8 mouse cellular contexts compared by ENCODE assay signal in the genomic region with DNA sequence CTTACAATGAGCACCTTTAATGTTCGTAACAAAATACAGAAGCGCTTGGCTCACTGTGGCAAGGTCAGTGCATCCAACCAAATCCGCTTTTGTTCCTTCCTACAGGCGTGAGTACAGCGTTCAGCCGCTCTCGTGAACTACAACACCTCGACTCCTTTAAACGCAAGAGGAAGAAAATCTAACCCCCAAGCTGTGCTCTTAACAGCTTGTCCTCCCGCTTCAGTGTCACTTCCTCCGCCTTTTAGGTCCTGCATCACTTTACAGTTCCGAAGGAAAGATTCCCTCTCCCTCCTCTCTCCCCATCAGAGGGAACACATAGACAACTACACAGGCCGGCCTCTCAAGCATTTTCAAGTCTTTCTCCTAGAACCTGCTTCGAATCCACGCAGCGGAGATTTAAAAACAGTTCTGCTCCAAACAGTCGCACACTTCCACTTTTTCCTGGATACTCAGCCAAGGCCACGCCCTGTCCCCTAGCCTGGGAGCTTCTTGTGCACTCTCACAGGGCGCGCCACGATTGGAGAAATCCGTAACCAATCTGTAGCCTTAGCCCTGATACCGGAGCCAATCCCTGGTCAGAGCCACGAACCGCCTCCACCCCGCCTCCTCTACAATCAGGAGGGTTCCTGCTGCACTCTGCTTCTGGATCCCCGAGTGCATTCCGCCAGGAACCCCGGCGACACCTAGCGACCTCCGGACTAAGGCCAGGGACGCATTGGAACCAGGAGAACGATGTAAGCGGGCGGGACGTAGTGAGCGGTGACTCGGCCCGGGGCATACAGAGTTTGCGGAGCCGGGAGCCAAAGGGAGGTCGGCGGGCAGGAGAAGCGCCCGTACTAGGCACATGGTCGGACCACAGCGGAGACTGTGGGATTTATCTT. TPM values are rescaled to one million over a fixed set of nuclear protein-coding genes. Genes with fewer than 3 reads are reported as not detected.
DNase-seq lines count a peak whose midpoint lies in the region; ATAC-seq and TF ChIP-seq lines count a peak whose summit lies in the region.

A gene (plus strand): TSS at position 610 of the 881 bp plus-strand sequence.

- no peaks in the 10 kb centered on the region for H3K9me3 ChIP-seq in forebrain, embryonic 10.5 days
- no peaks in the 10 kb centered on the region for H3K9me3 ChIP-seq in heart, embryonic 15.5 days (replicated peaks)
- H3K9me3 ChIP-seq in liver, embryonic 14.5 days (ENCODE audit: control insufficient read depth, low read length) = no peaks in the 10 kb centered on the region
- no peaks in the 10 kb centered on the region for H3K9me3 ChIP-seq in neural tube, embryonic 11.5 days (ENCODE audit: control insufficient read depth, low read length)
- H3K9me3 ChIP-seq in stomach, postnatal 0 days (ENCODE audit: control insufficient read depth, low read length) = no peaks in the 10 kb centered on the region

- no peaks in the 10 kb centered on the region for H3K36me3 ChIP-seq in forebrain, embryonic 10.5 days (replicated peaks)
- H3K36me3 ChIP-seq in heart, embryonic 15.5 days = no peaks in the 10 kb centered on the region
- H3K36me3 ChIP-seq in liver, embryonic 14.5 days (replicated peaks; ENCODE audit: control insufficient read depth, insufficient read depth, low read depth) = no peaks in the 10 kb centered on the region
- H3K36me3 ChIP-seq in neural tube, embryonic 11.5 days (ENCODE audit: control insufficient read depth, insufficient read depth, low read length) = no peaks in the 10 kb centered on the region
- H3K36me3 ChIP-seq in stomach, postnatal 0 days (ENCODE audit: control insufficient read depth, insufficient read depth, low read length) = no peaks in the 10 kb centered on the region

- H3K4me2 ChIP-seq in heart, embryonic 15.5 days = peak within 1 kb of the TSS; percentile 66
- peak within 1 kb of the TSS; percentile 73 for H3K4me2 ChIP-seq in liver, embryonic 14.5 days (ENCODE audit: low read depth)
- peak within 1 kb of the TSS; percentile 77 for H3K4me2 ChIP-seq in neural tube, embryonic 11.5 days (ENCODE audit: low read depth)
- H3K4me2 ChIP-seq in stomach, postnatal 0 days (replicated peaks; ENCODE audit: low read depth) = peak within 1 kb of the TSS; percentile 81

- under 1% methylated on average over 48 of the region's 48 CpGs for WGBS in forebrain, embryonic 10.5 days
- WGBS in heart, embryonic 15.5 days = under 1% methylated on average over 48 of the region's 48 CpGs
- under 1% methylated on average over 48 of the region's 48 CpGs for WGBS in liver, embryonic 14.5 days (ENCODE audit: insufficient replicate concordance)
- under 1% methylated on average over 48 of the region's 48 CpGs for WGBS in neural tube, embryonic 11.5 days
- WGBS in stomach, postnatal 0 days = under 1% methylated on average over 48 of the region's 48 CpGs

- TF ChIP-seq EP300 in liver, embryonic 14.5 days (IDR thresholded peaks at IDR 0.05; ENCODE audit: low read depth) = no peak
- TF ChIP-seq EP300 in stomach, postnatal 0 days (optimal IDR thresholded peaks at IDR 0.05) = no peak

- peak; percentile 98 for ATAC-seq in heart, embryonic 15.5 days (replicated peaks; ENCODE audit: insufficient number of reproducible peaks, insufficient read depth, low FRiP score, low read depth)
- ATAC-seq in liver, embryonic 14.5 days (ENCODE audit: insufficient read depth) = peak; percentile 97
- ATAC-seq in neural tube, embryonic 11.5 days (ENCODE audit: insufficient read depth, low FRiP score, low TSS enrichment) = peak; percentile 100
- ATAC-seq in stomach, postnatal 0 days (ENCODE audit: low FRiP score, low TSS enrichment) = peak; percentile 100

- DNase-seq in CD4-positive helper T cell, adult 2 months (ENCODE audit: low read depth, low spot score) = peak; percentile 86
- DNase-seq in c-Kit-positive CD71-negative TER-119-negative erythroid progenitor cells, embryonic 14.5 days (ENCODE audit: low read depth) = peak; percentile 83
- peak; percentile 92 for DNase-seq in forebrain, embryonic 10.5 days (ENCODE audit: extremely low spot score, low spot score)
- peak; percentile 98 to 100 for DNase-seq in kidney, postnatal 25 days
- DNase-seq in liver, embryonic 14.5 days (ENCODE audit: low read depth in 3 of 3, low spot score in 3 of 3) = peak; percentile 73 to 77 (median 74)
- peak; percentile 91 for DNase-seq in neural tube, embryonic 11.5 days (ENCODE audit: low spot score)
- DNase-seq in stomach, postnatal 0 days (ENCODE audit: low spot score) = peak; percentile 94

- peak; percentile 43 for TF ChIP-seq CTCF in liver, embryonic 14.5 days (IDR thresholded peaks at IDR 0.05; ENCODE audit: low read depth)
- peak; percentile 65 for TF ChIP-seq CTCF in stomach, postnatal 0 days (IDR thresholded peaks at IDR 0.05; ENCODE audit: low read depth)

- peak within 1 kb of the TSS; percentile 65 for H3K4me3 ChIP-seq in forebrain, embryonic 10.5 days
- H3K4me3 ChIP-seq in heart, embryonic 15.5 days = peak within 1 kb of the TSS; percentile 66
- H3K4me3 ChIP-seq in liver, embryonic 14.5 days (ENCODE audit: insufficient read depth in 1 of 2, low read depth in 2 of 2, low read length in 2 of 2) = peak within 1 kb of the TSS; percentile 55 to 69
- H3K4me3 ChIP-seq in neural tube, embryonic 11.5 days (ENCODE audit: low read depth, low read length) = peak within 1 kb of the TSS; percentile 53
- peak within 1 kb of the TSS; percentile 60 for H3K4me3 ChIP-seq in stomach, postnatal 0 days (ENCODE audit: low read depth, low read length)

- peaks cover 28% of the 10 kb centered on the region for H3K27me3 ChIP-seq in forebrain, embryonic 10.5 days (ENCODE audit: poor library complexity, severe bottlenecking)
- H3K27me3 ChIP-seq in heart, embryonic 15.5 days = no peaks in the 10 kb centered on the region
- H3K27me3 ChIP-seq in liver, embryonic 14.5 days (ENCODE audit: control insufficient read depth, insufficient read depth, low read length) = no peaks in the 10 kb centered on the region
- H3K27me3 ChIP-seq in neural tube, embryonic 11.5 days (ENCODE audit: control insufficient read depth, insufficient read depth, low read length) = no peaks in the 10 kb centered on the region
- H3K27me3 ChIP-seq in stomach, postnatal 0 days (ENCODE audit: control insufficient read depth, insufficient read depth, low read length) = no peaks in the 10 kb centered on the region

- peak within 1 kb of the TSS; percentile 57 for H3K9ac ChIP-seq in heart, embryonic 15.5 days
- peak within 1 kb of the TSS; percentile 51 for H3K9ac ChIP-seq in liver, embryonic 14.5 days (replicated peaks)
- H3K9ac ChIP-seq in neural tube, embryonic 11.5 days (ENCODE audit: low read length) = peak within 1 kb of the TSS; percentile 67
- H3K9ac ChIP-seq in stomach, postnatal 0 days (ENCODE audit: low read length) = peak within 1 kb of the TSS; percentile 65

- H3K4me1 ChIP-seq in forebrain, embryonic 10.5 days = peaks cover 20% of the 10 kb centered on the region
- peaks cover 11% of the 10 kb centered on the region for H3K4me1 ChIP-seq in heart, embryonic 15.5 days (replicated peaks)
- H3K4me1 ChIP-seq in liver, embryonic 14.5 days (replicated peaks; ENCODE audit: control insufficient read depth in 2 of 2, insufficient read depth in 2 of 2, low read length in 1 of 2) = peaks cover 6 to 12% of the 10 kb centered on the region in 2 experiments; a peak in 3 of 4 replicates
- H3K4me1 ChIP-seq in neural tube, embryonic 11.5 days (ENCODE audit: control insufficient read depth, insufficient read depth, low read length) = no peaks in the 10 kb centered on the region
- H3K4me1 ChIP-seq in stomach, postnatal 0 days (replicated peaks; ENCODE audit: control insufficient read depth, insufficient read depth) = no peaks in the 10 kb centered on the region; the same call in 1 of the 2 replicates

- H3K27ac ChIP-seq in forebrain, embryonic 10.5 days = peak within 1 kb of the TSS; percentile 80
- peak within 1 kb of the TSS; percentile 83 for H3K27ac ChIP-seq in heart, embryonic 15.5 days
- no peak within 1 kb of the TSS; the same call in 1 of the 2 replicates for H3K27ac ChIP-seq in liver, embryonic 14.5 days
- no peak within 1 kb of the TSS for H3K27ac ChIP-seq in neural tube, embryonic 11.5 days (ENCODE audit: low read depth, low read length)
- peak within 1 kb of the TSS; percentile 78 for H3K27ac ChIP-seq in stomach, postnatal 0 days (replicated peaks)

RNA-seq across cellular contexts. Expression of the gene that starts here (rescaled TPM):
- polyA plus RNA-seq in forebrain, embryonic 10.5 days (2016; fragmentation: Nextera tagmentation; extraction: Ambion mirVana) = 11.1 and 13.2 TPM in 2 replicates
- 12.2 and 13.6 TPM in 2 replicates for polyA plus RNA-seq in heart, embryonic 15.5 days (2015; fragmentation: Nextera tagmentation; extraction: Ambion mirVana)
- polyA plus RNA-seq in liver, embryonic 14.5 days (2012; rRNA removed) = 3.7 and 5.1 TPM in 2 replicates
- 8.4 and 10.1 TPM in 2 replicates for polyA plus RNA-seq in liver, embryonic 14.5 days (2014; fragmentation: Nextera tagmentation; extraction: Ambion mirVana)
- 14.4 and 16.7 TPM in 2 replicates for polyA plus RNA-seq in neural tube, embryonic 11.5 days (2014; fragmentation: Nextera tagmentation; extraction: Ambion mirVana)
- polyA plus RNA-seq in stomach, postnatal 0 days (2015; fragmentation: Nextera tagmentation; extraction: Ambion mirVana) = 11.0 and 11.8 TPM in 2 replicates

Comparison
In these comparisons a context has a peak if more than half of its experiments do, and no peak if none do; other contexts are left out.
1. H3K27ac ChIP-seq: peak in forebrain, embryonic 10.5 days (single experiment), heart, embryonic 15.5 days (single experiment) and stomach, postnatal 0 days (single experiment); none in liver, embryonic 14.5 days (single experiment) and neural tube, embryonic 11.5 days (single experiment).
2. Peak in every context shown above with its lines, with median percentiles within 50 percentile points of each other: DNase-seq, H3K4me3 ChIP-seq, ATAC-seq, H3K4me2 ChIP-seq and H3K9ac ChIP-seq.